Mouse (Mus musculus): Measurements from ENCODE around the gene 4930412O13Rik. TPM values are rescaled to one million over a fixed set of nuclear protein-coding genes. Genes with fewer than 3 reads are reported as not detected.

The 4930412O13Rik gene
- not detected in 2 replicates for polyA plus RNA-seq (2012; rRNA removed)

GRCm38 (mm10) chr2:9881051-9881591 is at the start of gene 4930412O13Rik:
Gene 4930412O13Rik (plus strand): TSS chr2:9881252.
- 6% methylated on average over 35 of the region's 35 CpGs for WGBS
- DNase-seq (ENCODE audit: low read depth, low spot score): no peak

GRCm38 (mm10) chr2:9833712-9834111 is 47.3 kb upstream of the 4930412O13Rik start:
- DNase-seq (ENCODE audit: low read depth, low spot score): no peak

GRCm38 (mm10) chr2:9835195-9835594 is 45.9 kb upstream of the 4930412O13Rik start:
- DNase-seq (ENCODE audit: low read depth, low spot score): no peak
- 65% methylated on average over 7 of the region's 7 CpGs for WGBS

More at GRCm38 (mm10) chr2:9833712-9834111, 47.3 kb upstream of the 4930412O13Rik start:
- WGBS: 79% methylated on average over 7 of the region's 7 CpGs

GRCm38 (mm10) chr2:9852851-9853576 is 28.0 kb upstream of the 4930412O13Rik start:
- 36% methylated on average over 13 of the region's 13 CpGs for WGBS
- DNase-seq (ENCODE audit: low read depth, low spot score): no peak

- no peak for DNase-seq (ENCODE audit: low read depth, low spot score)
- 40% methylated on average over 4 of the region's 4 CpGs for WGBS
Measured at GRCm38 (mm10) chr2:9855861-9856260, 25.2 kb upstream of the 4930412O13Rik start.

- no peak for DNase-seq (ENCODE audit: low read depth, low spot score)
- WGBS: 71% methylated on average over 5 of the region's 5 CpGs
Measured at GRCm38 (mm10) chr2:9860698-9861097, 20.4 kb upstream of the 4930412O13Rik start.

GRCm38 (mm10) chr2:9867092-9867825 is 13.8 kb upstream of the 4930412O13Rik start:
- DNase-seq (ENCODE audit: low read depth, low spot score): no peak
- 66% methylated on average over 12 of the region's 12 CpGs for WGBS

- 66% methylated on average over 4 of the region's 4 CpGs for WGBS
- DNase-seq (ENCODE audit: low read depth, low spot score): no peak
Measured at GRCm38 (mm10) chr2:9871141-9871716, 9.8 kb upstream of the 4930412O13Rik start.

GRCm38 (mm10) chr2:9871798-9872197 is 9.3 kb upstream of the 4930412O13Rik start:
- DNase-seq (ENCODE audit: low read depth, low spot score): no peak
- 73% methylated on average over 6 of the region's 6 CpGs for WGBS

- DNase-seq (ENCODE audit: low read depth, low spot score): no peak
- WGBS: 48% methylated on average over 12 of the region's 12 CpGs
Measured at GRCm38 (mm10) chr2:9872682-9873081, 8.4 kb upstream of the 4930412O13Rik start.

- WGBS: 53% methylated on average over 2 of the region's 2 CpGs
- no peak for DNase-seq (ENCODE audit: low read depth, low spot score)
Measured at GRCm38 (mm10) chr2:9873757-9874156, 7.3 kb upstream of the 4930412O13Rik start.

GRCm38 (mm10) chr2:9874467-9875219 is 6.4 kb upstream of the 4930412O13Rik start:
- WGBS: 43% methylated on average over 39 of the region's 39 CpGs
- no peak for DNase-seq (ENCODE audit: low read depth, low spot score)

GRCm38 (mm10) chr2:9875220-9875619 is 5.8 kb upstream of the 4930412O13Rik start:
- 69% methylated on average over 4 of the region's 4 CpGs for WGBS
- DNase-seq (ENCODE audit: low read depth, low spot score): no peak

- DNase-seq (ENCODE audit: low read depth, low spot score): no peak
- 75% methylated on average over 12 of the region's 12 CpGs for WGBS
Measured at GRCm38 (mm10) chr2:9875676-9876357, 5.2 kb upstream of the 4930412O13Rik start.

- WGBS: 34% methylated on average over 31 of the region's 31 CpGs
- DNase-seq (ENCODE audit: low read depth, low spot score): no peak
Measured at GRCm38 (mm10) chr2:9876621-9877325, 4.3 kb upstream of the 4930412O13Rik start.

- 4% methylated on average over 35 of the region's 35 CpGs for WGBS
- DNase-seq (ENCODE audit: low read depth, low spot score): no peak
Measured at GRCm38 (mm10) chr2:9877326-9877690, 3.7 kb upstream of the 4930412O13Rik start.

GRCm38 (mm10) chr2:9877966-9878563 is 3.0 kb upstream of the 4930412O13Rik start:
- DNase-seq (ENCODE audit: low read depth, low spot score): no peak
- 4% methylated on average over 19 of the region's 19 CpGs for WGBS

- under 1% methylated on average over 33 of the region's 33 CpGs for WGBS
- DNase-seq (ENCODE audit: low read depth, low spot score): no peak
Measured at GRCm38 (mm10) chr2:9878564-9879081, 2.4 kb upstream of the 4930412O13Rik start.

Data from large intestine, adult 2 months (tissue).